Mouse (Mus musculus): ENCODE results near the gene Fli1.

- TF ChIP-seq HCFC1 (IDR thresholded peaks at IDR 0.05; ENCODE audit: low read depth, low read length), result no peak
- no peak for TF ChIP-seq ETS1 (IDR thresholded peaks at IDR 0.05; ENCODE audit: low read depth, low read length)
- no peak for TF ChIP-seq POLR2A (IDR thresholded peaks at IDR 0.05; ENCODE audit: control insufficient read depth in 1 of 2, insufficient read depth in 1 of 2, low read depth in 1 of 2, low read length in 2 of 2, poor library complexity in 1 of 2)
- no peak for TF ChIP-seq BHLHE40 (IDR thresholded peaks at IDR 0.05; ENCODE audit: borderline replicate concordance, low read depth, low read length)
- no peak for TF ChIP-seq ZKSCAN1 (IDR thresholded peaks at IDR 0.05; ENCODE audit: low read depth, low read length)
- TF ChIP-seq TCF12 (IDR thresholded peaks at IDR 0.05; ENCODE audit: low read depth, low read length), result no peak
- TF ChIP-seq MAFK (IDR thresholded peaks at IDR 0.05; ENCODE audit: borderline replicate concordance, low read depth, low read length), result no peak
- no peak for TF ChIP-seq USF2 (IDR thresholded peaks at IDR 0.05; ENCODE audit: borderline replicate concordance in 1 of 2, insufficient read depth in 1 of 2, low read depth in 1 of 2, low read length in 2 of 2)
- TF ChIP-seq CTCF (IDR thresholded peaks at IDR 0.05 in 2 of 3, conservative IDR thresholded peaks at IDR 0.05 in 1 of 3; ENCODE audit: control insufficient read depth in 1 of 3, insufficient read depth in 1 of 3, low read depth in 2 of 3, low read length in 3 of 3, poor library complexity in 1 of 3, severe bottlenecking in 1 of 3), result no peak
- no peak for TF ChIP-seq RAD21 (IDR thresholded peaks at IDR 0.05; ENCODE audit: low read depth, low read length)
- TF ChIP-seq POLR2AphosphoS5 (IDR thresholded peaks at IDR 0.05; ENCODE audit: borderline replicate concordance, low read depth, low read length), result no peak
- no peak for TF ChIP-seq POLR2AphosphoS2 (IDR thresholded peaks at IDR 0.05; ENCODE audit: low read length)
- no peak for TF ChIP-seq EP300 (IDR thresholded peaks at IDR 0.05; ENCODE audit: low read depth in 1 of 2, low read length in 2 of 2)
- no peak for TF ChIP-seq MAX (IDR thresholded peaks at IDR 0.05; ENCODE audit: low read length)
These were observed 74.3 kb downstream of the Fli1 start for GRCm38 (mm10) chr9:32468313-32468712.
